Mouse (Mus musculus) ES-E14 (cell line): ENCODE measurements at regions not wholly inside any gene's neighbourhood (a gene's known extent, or its start where the extent isn't known, plus 50 kb on each side); places are given as distances from the start of the nearest gene placed in this dataset.

Experiments
- DNase-seq: peaks from one replicate; pipeline ENCODE4 v3.0.0-alpha.2; 2013; ENCODE audit warnings: low read depth, low spot score
- H3K27ac ChIP-seq: 2 replicates; pipeline ENCODE4 v1.5.1; 2012; ENCODE audit warnings: low read depth, mild to moderate bottlenecking, low read length, moderate library complexity, mixed read lengths; ENCODE audit not compliant: poor library complexity, insufficient read depth, severe bottlenecking
- H3K36me3 ChIP-seq: 2 replicates; pipeline ENCODE4 v1.6.1; 2012; ENCODE audit warnings: mild to moderate bottlenecking, low read length, moderate library complexity, mixed read lengths; ENCODE audit not compliant: control insufficient read depth, poor library complexity, insufficient read depth, severe bottlenecking
- H3K4me1 ChIP-seq, 2 experiments: fragments of 150-350 bp in 1 of 2; sonication (generic) in 1 of 2; 2 replicates each; pipeline ENCODE4 v1.6.1; 2012; ENCODE audit warnings: low read length in 2 of 2, mild to moderate bottlenecking in 1 of 2, mixed read lengths in 1 of 2; ENCODE audit not compliant: control insufficient read depth in 2 of 2, insufficient read depth in 2 of 2, poor library complexity in 1 of 2
- H3K4me3 ChIP-seq, 2 experiments: fragments of 150-350 bp in 1 of 2; sonication (generic) in 1 of 2; 2 replicates each; pipeline ENCODE4 v1.5.1; 2012; ENCODE audit warnings: low read length in 2 of 2, low read depth in 1 of 2, mild to moderate bottlenecking in 1 of 2, mixed read lengths in 1 of 2; ENCODE audit not compliant: insufficient read depth in 1 of 2, poor library complexity in 1 of 2, severe bottlenecking in 1 of 2
- H3K9ac ChIP-seq: 2 replicates; pipeline ENCODE4 v1.6.1; 2012; ENCODE audit warnings: low read depth, mild to moderate bottlenecking, low read length, mixed read lengths; ENCODE audit not compliant: poor library complexity, insufficient read depth, severe bottlenecking
- H3K9me3 ChIP-seq: fragments of 150-350 bp; sonication (generic); 2 replicates; pipeline ENCODE4 v1.6.1; 2012; ENCODE audit warnings: low read depth, mild to moderate bottlenecking, low read length; ENCODE audit not compliant: control insufficient read depth, insufficient read depth
- CHD2 ChIP-seq: IDR thresholded peaks from 2 replicates; pipeline ENCODE4 v1.6.1; 2014; ENCODE audit warnings: mild to moderate bottlenecking, low read depth, low read length, inconsistent platforms
- HCFC1 ChIP-seq: IDR thresholded peaks from 2 replicates; pipeline ENCODE4 v1.6.1; 2012; ENCODE audit warnings: low read length, inconsistent platforms, borderline replicate concordance; ENCODE audit not compliant: insufficient read depth
- MAFK ChIP-seq: IDR thresholded peaks from 2 replicates; pipeline ENCODE4 v1.6.1; 2014; ENCODE audit warnings: mild to moderate bottlenecking, low read depth, low read length, inconsistent platforms; ENCODE audit not compliant: insufficient read depth
- ZC3H11A ChIP-seq: IDR thresholded peaks from 2 replicates; pipeline ENCODE4 v1.6.1; 2012; ENCODE audit warnings: low read depth, mild to moderate bottlenecking, inconsistent platforms, low read length, borderline replicate concordance
- ZNF384 ChIP-seq: IDR thresholded peaks from 2 replicates; pipeline ENCODE4 v1.6.1; 2012; ENCODE audit warnings: low read depth, low read length, inconsistent platforms
- in situ Hi-C, 2 experiments: fragments of 600-800 bp; cut with MboI; formaldehyde crosslinking; loops; one replicate each; pipeline ENCODE4 v1.15.1; 2025; ENCODE audit warnings: low sequenced_read_pairs in 2 of 2, inconsistent platforms in 1 of 2; ENCODE audit not compliant: unreplicated experiment in 2 of 2

- in situ Hi-C loops = no loop called here
- Histone ChIP-seq H3K4me3 (no peak overlapping the region), H3K9ac (no peak overlapping the region), H3K27ac (no peak overlapping the region), H3K4me1 (no peaks in the 10 kb centered on the region), H3K9me3 (no peaks in the 10 kb centered on the region), H3K36me3 (no peaks in the 10 kb centered on the region)
- no peak for DNase-seq
- TF ChIP-seq HCFC1 (no peak), MAFK (no peak), ZNF384 (no peak), ZC3H11A (no peak), CHD2 (no peak)
Observed at GRCm38 (mm10) chr3:81482742-81483141, 446.5 kb downstream of the Pdgfc start.

GRCm38 (mm10) chr3:81483363-81483762 lies 447.1 kb downstream of the Pdgfc start:
- no peaks in the 10 kb centered on the region for H3K4me1 ChIP-seq
- no peaks in the 10 kb centered on the region for H3K9me3 ChIP-seq
- no peak overlapping the region for H3K9ac ChIP-seq
- in situ Hi-C loops = no loop called here
- H3K36me3 ChIP-seq = no peaks in the 10 kb centered on the region
- H3K4me3 ChIP-seq = no peak overlapping the region
- TF ChIP-seq HCFC1 = no peak
- no peak for TF ChIP-seq CHD2
- no peak for TF ChIP-seq ZC3H11A
- TF ChIP-seq MAFK = no peak
- no peak for TF ChIP-seq ZNF384
- H3K27ac ChIP-seq = no peak overlapping the region
- DNase-seq = no peak

- Histone ChIP-seq H3K36me3 (no peaks in the 10 kb centered on the region), H3K9ac (no peak overlapping the region), H3K4me3 (no peak overlapping the region), H3K4me1 (no peaks in the 10 kb centered on the region), H3K27ac (no peak overlapping the region), H3K9me3 (no peaks in the 10 kb centered on the region)
- in situ Hi-C loops = no loop called here
- DNase-seq = no peak
- TF ChIP-seq CHD2 = no peak
- TF ChIP-seq MAFK = no peak
- no peak for TF ChIP-seq HCFC1
- no peak for TF ChIP-seq ZNF384
- no peak for TF ChIP-seq ZC3H11A
Observed at GRCm38 (mm10) chr3:81505316-81505715, 427.1 kb upstream of the Ctso start.

GRCm38 (mm10) chr3:81508611-81509010 lies 423.8 kb upstream of the Ctso start:
- no peak for TF ChIP-seq HCFC1
- no peak for TF ChIP-seq CHD2
- TF ChIP-seq ZNF384 = no peak
- no peak for TF ChIP-seq MAFK
- TF ChIP-seq ZC3H11A = no peak
- in situ Hi-C loops = no loop called here
- no peak for DNase-seq

GRCm38 (mm10) chr3:81521804-81522203 lies 410.6 kb upstream of the Ctso start:
- H3K4me3 ChIP-seq = no peak overlapping the region
- DNase-seq = no peak
- no peaks in the 10 kb centered on the region for H3K36me3 ChIP-seq
- no peak overlapping the region for H3K9ac ChIP-seq
- no peak overlapping the region for H3K27ac ChIP-seq
- in situ Hi-C loops = no loop called here
- no peaks in the 10 kb centered on the region for H3K9me3 ChIP-seq
- no peak for TF ChIP-seq ZNF384
- TF ChIP-seq MAFK = no peak
- no peak for TF ChIP-seq ZC3H11A
- no peak for TF ChIP-seq CHD2
- no peak for TF ChIP-seq HCFC1
- no peaks in the 10 kb centered on the region for H3K4me1 ChIP-seq

More at GRCm38 (mm10) chr3:81508611-81509010, 423.8 kb upstream of the Ctso start:
- no peaks in the 10 kb centered on the region for H3K36me3 ChIP-seq
- no peaks in the 10 kb centered on the region for H3K9me3 ChIP-seq
- H3K4me1 ChIP-seq = no peaks in the 10 kb centered on the region
- H3K4me3 ChIP-seq = no peak overlapping the region
- no peak overlapping the region for H3K9ac ChIP-seq
- no peak overlapping the region for H3K27ac ChIP-seq
